Mouse (Mus musculus) myocyte (in vitro differentiated cells): ENCODE results near the gene Mif4gd. TPM values are rescaled to one million over a fixed set of nuclear protein-coding genes. Genes with fewer than 3 reads are reported as not detected.

Experiments used
- H3K27me3 ChIP-seq: one replicate; pipeline ENCODE4 v1.6.1; 2011; ENCODE audit not compliant: control insufficient read depth, insufficient read depth, insufficient read length
- H3K36me3 ChIP-seq: one replicate; pipeline ENCODE4 v1.6.1; 2011; ENCODE audit not compliant: control insufficient read depth, insufficient read depth
- H3K4me2 ChIP-seq: one replicate; pipeline ENCODE4 v1.6.1; 2011; ENCODE audit warnings: low read depth, control low read depth
- H3K4me3 ChIP-seq: one replicate; pipeline ENCODE4 v1.5.1; 2011; ENCODE audit warnings: mild to moderate bottlenecking, control low read depth, moderate library complexity
- H3K79me2 ChIP-seq: one replicate; pipeline ENCODE4 v1.6.1; 2011; ENCODE audit not compliant: control insufficient read depth, insufficient read depth
- H3ac ChIP-seq: one replicate; pipeline ENCODE4 v1.6.1; 2011; ENCODE audit not compliant: control insufficient read depth, insufficient read length
- CEBPB ChIP-seq: IDR thresholded peaks from 2 replicates; pipeline ENCODE4 v1.6.1; 2011; ENCODE audit warnings: mild to moderate bottlenecking, moderate library complexity; ENCODE audit not compliant: poor library complexity, insufficient read depth, severe bottlenecking
- E2F4 ChIP-seq: IDR thresholded peaks from one replicate; pipeline ENCODE4 v1.6.1; 2011; ENCODE audit warnings: mild to moderate bottlenecking, control low read depth, moderate library complexity; ENCODE audit not compliant: insufficient read depth
- MAX ChIP-seq: IDR thresholded peaks from one replicate; pipeline ENCODE4 v1.6.1; 2011; ENCODE audit warnings: low read depth, mild to moderate bottlenecking, control low read depth
- MYOD1 ChIP-seq, 3 experiments: IDR thresholded peaks; one replicate each; pipeline ENCODE4 v1.6.1; 2011; ENCODE audit warnings: control low read depth in 2 of 3, low read depth in 2 of 3, mild to moderate bottlenecking in 2 of 3, moderate library complexity in 1 of 3; ENCODE audit not compliant: insufficient read length in 2 of 3, control insufficient read depth in 1 of 3
- MYOG ChIP-seq, 3 experiments: IDR thresholded peaks; one replicate each; pipeline ENCODE4 v1.6.1; 2011; ENCODE audit warnings: control low read depth in 2 of 3, low read depth in 2 of 3, mild to moderate bottlenecking in 2 of 3; ENCODE audit not compliant: insufficient read length in 2 of 3, control insufficient read depth in 1 of 3, insufficient read depth in 1 of 3
- POLR2A ChIP-seq: IDR thresholded peaks from one replicate; pipeline ENCODE4 v1.6.1; 2011; ENCODE audit warnings: low read depth, mild to moderate bottlenecking, control low read depth, moderate library complexity; ENCODE audit not compliant: insufficient read length
- POLR2AphosphoS2 ChIP-seq: IDR thresholded peaks from one replicate; pipeline ENCODE4 v1.6.1; 2011; ENCODE audit warnings: low read depth, control low read depth; ENCODE audit not compliant: insufficient read length
- REST ChIP-seq: IDR thresholded peaks from one replicate; pipeline ENCODE4 v1.6.1; 2011; ENCODE audit warnings: mild to moderate bottlenecking, control low read depth, moderate library complexity; ENCODE audit not compliant: insufficient read depth, insufficient read length
- SRF ChIP-seq: IDR thresholded peaks from one replicate; pipeline ENCODE4 v1.6.1; 2011; ENCODE audit warnings: low read depth; ENCODE audit not compliant: control insufficient read depth, insufficient read length
- TCF12 ChIP-seq: IDR thresholded peaks from one replicate; pipeline ENCODE4 v1.6.1; 2011; ENCODE audit warnings: mild to moderate bottlenecking, control low read depth; ENCODE audit not compliant: poor library complexity, insufficient read depth, severe bottlenecking
- TCF3 ChIP-seq: IDR thresholded peaks from one replicate; pipeline ENCODE4 v1.6.1; 2011; ENCODE audit warnings: low read depth, control low read depth; ENCODE audit not compliant: insufficient read length
- USF1 ChIP-seq: IDR thresholded peaks from one replicate; pipeline ENCODE4 v1.6.1; 2011; ENCODE audit warnings: low read depth, mild to moderate bottlenecking, control low read depth, moderate library complexity
- polyA plus RNA-seq: library from polyadenylated mRNA; unstranded; fragments of >200 nt; fragmentation: generic; extraction: Trizol; gene quantifications from one replicate; pipeline ENCODE4 v1.2.1, GENCODE M21; 2012; ENCODE audit warnings: missing spikeins

Mif4gd gene
- polyA plus RNA-seq, 1 experiment, result 17.5 TPM

DNA sequence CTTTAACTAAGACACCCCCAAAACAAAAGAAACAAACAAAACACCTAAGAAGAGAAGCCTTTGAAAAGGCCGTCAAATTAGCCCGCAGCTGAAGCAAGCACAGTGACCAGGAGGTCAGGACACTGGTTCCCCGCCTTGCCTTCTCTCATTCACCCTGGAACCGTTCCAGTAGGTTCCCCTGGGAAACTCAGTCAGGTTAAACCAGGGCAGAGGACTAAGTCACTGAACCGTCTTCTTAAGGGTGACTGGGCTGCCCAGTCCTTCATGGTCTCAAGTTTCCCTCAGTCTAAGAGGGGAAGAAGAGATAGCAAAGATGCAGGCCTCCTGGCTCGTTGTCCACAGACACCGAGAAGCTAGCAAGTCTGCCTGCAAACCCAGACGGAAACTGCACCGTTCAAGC, 13.1 kb upstream of the Mif4gd start:
- Histone ChIP-seq H3K4me3 (no peak overlapping the region), H3K27me3 (no peaks in the 10 kb centered on the region), H3K36me3 (no peaks in the 10 kb centered on the region), H3K4me2 (no peak overlapping the region), H3ac (no peak overlapping the region), H3K79me2 (no peaks in the 10 kb centered on the region)
- TF ChIP-seq USF1 (no peak), MYOG (IDR thresholded peaks at IDR 0.05; ENCODE audit: control insufficient read depth in 1 of 3, insufficient read depth in 1 of 3, insufficient read length in 2 of 3, low read depth in 2 of 3) (no peak), MYOD1 (IDR thresholded peaks at IDR 0.05; ENCODE audit: control insufficient read depth in 1 of 3, insufficient read length in 2 of 3, low read depth in 2 of 3) (no peak), E2F4 (no peak), TCF3 (no peak)

- Histone ChIP-seq H3K79me2 (no peaks in the 10 kb centered on the region), H3K4me2 (no peak overlapping the region), H3ac (no peak overlapping the region), H3K36me3 (no peaks in the 10 kb centered on the region), H3K27me3 (no peaks in the 10 kb centered on the region), H3K4me3 (no peak overlapping the region)
- TF ChIP-seq USF1 (no peak), REST (no peak), CEBPB (no peak), MAX (no peak), TCF3 (no peak), SRF (no peak), POLR2AphosphoS2 (no peak), MYOG (IDR thresholded peaks at IDR 0.05; ENCODE audit: control insufficient read depth in 1 of 3, insufficient read depth in 1 of 3, insufficient read length in 2 of 3, low read depth in 2 of 3) (no peak), TCF12 (no peak)
Observed at GRCm38 (mm10) chr11:115623487-115624070, 10.8 kb upstream of the Mif4gd start.

DNA sequence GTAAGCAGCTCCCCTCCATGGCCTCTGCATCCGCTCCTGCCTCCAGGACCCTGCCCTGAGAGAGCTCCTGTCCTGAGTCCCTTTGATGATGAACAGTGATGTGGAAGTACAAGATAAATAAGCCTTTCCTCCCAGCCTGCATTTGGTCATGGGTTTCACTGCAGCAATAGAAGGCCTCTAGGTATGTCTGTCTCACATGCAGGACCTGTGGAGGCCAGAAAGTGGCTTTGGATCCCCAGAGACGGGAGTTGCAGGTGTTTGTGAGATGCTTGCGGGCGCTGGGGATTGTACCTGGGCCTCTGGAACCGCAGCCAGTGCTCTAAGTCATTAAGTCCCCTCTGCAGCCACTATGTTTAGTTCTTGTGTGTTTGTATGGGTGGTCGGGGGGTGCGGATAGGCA, 7.2 kb upstream of the Mif4gd start:
- TF ChIP-seq REST, result no peak
- no peak for TF ChIP-seq USF1
- H3K36me3 ChIP-seq, result no peaks in the 10 kb centered on the region
- H3ac ChIP-seq, result no peak overlapping the region
- no peak overlapping the region for H3K4me2 ChIP-seq
- H3K27me3 ChIP-seq, result no peaks in the 10 kb centered on the region
- no peak overlapping the region for H3K4me3 ChIP-seq
- no peaks in the 10 kb centered on the region for H3K79me2 ChIP-seq

DNA sequence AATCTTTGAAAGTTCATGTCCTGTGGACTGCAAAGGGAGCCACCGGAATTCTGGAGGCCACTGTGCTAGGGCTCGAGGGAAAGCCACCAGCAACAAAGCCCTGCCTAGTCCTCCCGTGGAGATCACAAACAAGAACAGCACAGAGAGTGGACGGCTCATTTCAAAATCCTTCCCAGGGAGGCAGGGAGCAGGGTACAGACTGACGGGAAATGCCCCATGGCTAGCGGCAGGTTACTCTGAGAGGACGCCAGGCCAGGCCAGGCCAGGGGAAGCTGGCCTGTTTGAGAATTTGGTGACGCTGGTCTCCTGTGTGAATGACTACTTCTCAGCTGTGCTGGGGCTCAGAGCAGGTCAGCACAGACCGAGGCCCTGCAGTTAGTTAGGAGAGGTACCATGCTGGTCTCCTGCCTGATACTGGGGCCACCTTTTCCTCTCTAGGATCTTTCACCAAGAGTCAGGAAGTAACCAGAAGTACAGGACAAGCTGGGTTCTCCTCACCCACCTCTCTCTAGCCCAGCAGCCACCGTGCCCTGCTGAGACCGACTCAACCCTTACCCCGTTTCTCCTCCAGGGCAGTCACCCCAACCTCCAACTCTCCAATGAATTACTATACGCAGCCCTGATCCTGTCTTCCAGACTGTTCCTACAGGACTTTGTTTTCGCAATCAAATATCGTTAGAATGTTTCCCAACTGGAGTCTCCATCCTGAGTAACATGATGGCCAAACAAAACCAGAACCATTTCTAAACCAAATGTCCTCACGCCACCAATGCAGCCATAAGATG, 6.2 kb upstream of the Mif4gd start:
- no peaks in the 10 kb centered on the region for H3K36me3 ChIP-seq
- H3ac ChIP-seq, result no peak overlapping the region
- TF ChIP-seq TCF12, result no peak
- H3K4me3 ChIP-seq, result no peak overlapping the region
- no peaks in the 10 kb centered on the region for H3K27me3 ChIP-seq
- H3K79me2 ChIP-seq, result no peaks in the 10 kb centered on the region
- H3K4me2 ChIP-seq, result no peak overlapping the region

DNA sequence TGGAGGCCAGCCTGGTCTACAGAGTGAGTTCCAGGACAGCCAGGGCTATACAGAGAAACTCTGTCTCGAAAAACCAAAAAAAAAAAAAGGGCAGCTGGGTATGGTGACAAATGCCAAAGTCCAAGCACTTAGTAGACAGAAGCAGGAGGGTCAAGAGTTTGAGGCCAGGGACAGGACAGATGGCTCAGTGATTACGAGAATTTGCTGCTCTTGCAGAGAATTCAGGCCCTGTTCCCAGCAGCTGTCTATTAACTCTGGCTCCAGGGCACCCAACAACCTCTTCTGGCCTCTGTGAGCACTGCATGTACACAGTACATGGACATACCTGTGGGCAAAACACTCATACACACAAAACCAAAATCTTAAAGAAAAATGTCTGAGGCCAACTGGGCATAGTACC, 5.2 kb upstream of the Mif4gd start:
- no peaks in the 10 kb centered on the region for H3K27me3 ChIP-seq
- no peaks in the 10 kb centered on the region for H3K79me2 ChIP-seq
- H3K4me3 ChIP-seq, result no peak overlapping the region
- no peak overlapping the region for H3ac ChIP-seq
- TF ChIP-seq REST, result no peak
- H3K4me2 ChIP-seq, result no peak overlapping the region
- no peaks in the 10 kb centered on the region for H3K36me3 ChIP-seq

- Histone ChIP-seq H3K79me2 (no peaks in the 10 kb centered on the region), H3K27me3 (no peaks in the 10 kb centered on the region), H3K4me2 (no peak overlapping the region), H3K36me3 (no peaks in the 10 kb centered on the region), H3K4me3 (no peak overlapping the region), H3ac (no peak overlapping the region)
- TF ChIP-seq TCF3 (no peak), CEBPB (no peak), MYOG (IDR thresholded peaks at IDR 0.05; ENCODE audit: control insufficient read depth in 1 of 3, insufficient read depth in 1 of 3, insufficient read length in 2 of 3, low read depth in 2 of 3) (no peak), TCF12 (no peak), SRF (no peak), REST (no peak), MYOD1 (IDR thresholded peaks at IDR 0.05; ENCODE audit: control insufficient read depth in 1 of 3, insufficient read length in 2 of 3, low read depth in 2 of 3) (no peak), USF1 (no peak), MAX (no peak), E2F4 (no peak), POLR2A (no peak), POLR2AphosphoS2 (no peak)
Observed at GRCm38 (mm10) chr11:115616893-115617292, 4.1 kb upstream of the Mif4gd start.
